Mouse (Mus musculus) lung, postnatal 0 days (tissue): ENCODE results near the gene Erv3. TPM values are rescaled to one million over a fixed set of nuclear protein-coding genes. Genes with fewer than 3 reads are reported as not detected.
A peak's percentile ranks its signal among the peaks of the same experiment; 100 is the strongest.

Source experiments
- ATAC-seq: fragments of 200-750 bp; cut with Nextera tagmentation; 2 replicates; pipeline ENCODE4 v1.8.0; 2017; ENCODE audit warnings: moderate library complexity
- DNase-seq: peaks from one replicate; pipeline ENCODE4 v3.0.0-alpha.2; 2016; ENCODE audit warnings: low spot score
- H3K27ac ChIP-seq: fragments of 300-500 bp; sonication (generic); 2 replicates; pipeline ENCODE4 v1.5.1; 2014; ENCODE audit warnings: antibody characterized with exemption, mild to moderate bottlenecking, low read length, mixed read lengths
- H3K27me3 ChIP-seq: fragments of 300-500 bp; sonication (generic); replicated peaks from 2 replicates; pipeline ENCODE4 v1.6.1; 2014; ENCODE audit warnings: low read length, mixed read lengths; ENCODE audit not compliant: insufficient read depth
- H3K36me3 ChIP-seq: fragments of 300-500 bp; sonication (generic); 2 replicates; pipeline ENCODE4 v1.6.1; 2014; ENCODE audit warnings: low read length, mixed read lengths; ENCODE audit not compliant: insufficient read depth
- H3K4me1 ChIP-seq: fragments of 300-500 bp; sonication (generic); 2 replicates; pipeline ENCODE4 v1.6.1; 2014; ENCODE audit warnings: antibody characterized with exemption, low read depth, low read length, mixed read lengths; ENCODE audit not compliant: insufficient read depth
- H3K4me2 ChIP-seq: fragments of 300-500 bp; sonication (generic); replicated peaks from 2 replicates; pipeline ENCODE4 v1.6.1; 2014; ENCODE audit warnings: low read depth, mild to moderate bottlenecking, low read length, moderate library complexity, mixed read lengths
- H3K4me3 ChIP-seq: fragments of 300-500 bp; sonication (generic); 2 replicates; pipeline ENCODE4 v1.5.1; 2014; ENCODE audit warnings: low read depth, low read length
- H3K9ac ChIP-seq: fragments of 300-500 bp; sonication (generic); replicated peaks from 2 replicates; pipeline ENCODE4 v1.6.1; 2014; ENCODE audit warnings: low read depth, mild to moderate bottlenecking
- H3K9me3 ChIP-seq: fragments of 300-500 bp; sonication (generic); 2 replicates; pipeline ENCODE4 v1.6.1; 2016; ENCODE audit warnings: low read length, mixed read lengths
- CTCF ChIP-seq: IDR thresholded peaks from 2 replicates; pipeline ENCODE4 v1.5.1; 2016; ENCODE audit warnings: antibody characterized with exemption, mild to moderate bottlenecking
- EP300 ChIP-seq: IDR thresholded peaks from 2 replicates; pipeline ENCODE4 v1.6.1; 2016; ENCODE audit warnings: antibody characterized with exemption, mild to moderate bottlenecking, control low read depth
- WGBS: fragments of 180-500 bp; shearing (Covaris S2); extraction: QIAGEN DNeasy Blood & Tissue Kit; methylation state at CpG from one replicate; pipeline ENCODE4 v1.1.7; 2014; 5-methylcytosine and 5-hydroxymethylcytosine counted together
- polyA plus RNA-seq: library from polyadenylated mRNA; unstranded; fragments of >200 nt; fragmentation: Nextera tagmentation; extraction: Ambion mirVana; gene quantifications from 2 replicates; pipeline ENCODE4 v1.2.1, GENCODE M21; 2015

The Erv3 gene
- polyA plus RNA-seq, 1 experiment from 2014 or later = not detected

DNA sequence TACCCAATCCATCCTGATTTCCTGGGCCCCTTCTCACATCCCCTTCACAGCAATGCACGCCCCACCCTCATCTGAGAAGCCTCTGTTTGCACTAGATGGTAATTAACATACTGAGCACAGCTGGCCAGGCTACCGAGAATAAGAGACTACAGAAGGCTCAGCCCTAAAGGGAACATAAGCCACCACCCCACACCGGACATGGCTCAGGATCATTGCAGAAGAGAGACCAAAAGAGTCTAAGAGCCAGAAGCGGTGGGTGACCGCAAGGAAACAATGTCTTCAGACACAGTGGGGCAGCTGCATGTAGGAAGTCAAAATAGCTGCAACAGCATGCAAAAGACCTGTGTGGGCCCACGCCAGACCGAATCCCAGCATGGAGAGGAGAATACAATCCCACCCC, 50.7 kb downstream of the Erv3 start:
- Histone ChIP-seq H3K27ac (no peak overlapping the region), H3K4me2 (no peak overlapping the region), H3K9me3 (no peaks in the 10 kb centered on the region), H3K4me1 (no peaks in the 10 kb centered on the region), H3K9ac (no peak overlapping the region), H3K36me3 (no peaks in the 10 kb centered on the region), H3K4me3 (no peak overlapping the region), H3K27me3 (no peaks in the 10 kb centered on the region)
- WGBS = 47% methylated on average over 7 of the region's 7 CpGs
- DNase-seq = no peak
- TF ChIP-seq EP300 (no peak), CTCF (no peak)
- ATAC-seq = no peak

DNA sequence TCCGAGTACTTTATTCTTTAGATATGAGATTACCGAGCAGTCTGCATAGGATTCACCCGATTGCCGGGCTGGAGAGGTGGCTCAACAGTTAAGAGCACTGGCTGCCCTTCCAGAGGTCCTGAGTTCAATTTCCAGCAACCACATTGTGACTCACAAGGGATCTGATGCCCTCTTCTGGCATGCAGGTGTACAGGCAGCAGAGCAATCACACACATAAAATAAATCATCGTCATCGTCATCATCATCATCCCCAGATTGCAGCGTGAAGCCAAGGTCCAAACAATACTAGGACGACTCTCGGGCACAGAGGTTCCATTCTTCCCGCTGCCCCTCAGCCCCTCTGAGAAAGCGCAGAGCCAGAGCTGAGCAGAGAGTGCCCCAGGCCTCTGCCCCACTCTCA, 51.9 kb downstream of the Erv3 start:
- H3K4me1 ChIP-seq = no peaks in the 10 kb centered on the region

DNA sequence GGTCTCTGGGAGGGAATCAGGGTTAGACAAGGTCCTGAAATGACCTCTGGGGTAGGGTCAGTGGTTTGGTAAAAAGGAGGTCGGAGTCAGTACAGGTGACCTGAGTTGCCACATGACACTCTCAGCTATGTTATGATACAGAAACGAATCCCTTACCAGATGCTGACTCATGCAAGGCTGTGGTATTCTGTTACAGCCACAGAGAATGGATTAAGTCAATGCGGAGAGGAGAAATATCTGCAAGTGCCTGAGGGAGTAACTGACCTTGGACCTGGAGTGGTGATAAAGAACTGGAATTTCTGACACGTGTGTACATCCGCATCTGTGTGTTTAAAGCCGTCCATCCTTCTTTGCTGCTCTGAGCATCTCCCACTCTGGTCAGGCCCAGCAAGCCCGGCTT, 52.7 kb downstream of the Erv3 start:
- WGBS = 55% methylated on average over 7 of the region's 7 CpGs

More for the DNA sequence above, 51.9 kb downstream of the Erv3 start:
- no peaks in the 10 kb centered on the region for H3K36me3 ChIP-seq
- no peak overlapping the region for H3K4me2 ChIP-seq
- H3K9me3 ChIP-seq = no peaks in the 10 kb centered on the region
- WGBS = 65% methylated on average over 11 of the region's 11 CpGs
- H3K27me3 ChIP-seq = no peaks in the 10 kb centered on the region
- no peak for DNase-seq
- ATAC-seq = no peak
- no peak for TF ChIP-seq EP300
- peak; percentile 47 for TF ChIP-seq CTCF
- no peak overlapping the region for H3K4me3 ChIP-seq
- no peak overlapping the region for H3K9ac ChIP-seq
- no peak overlapping the region for H3K27ac ChIP-seq

DNA sequence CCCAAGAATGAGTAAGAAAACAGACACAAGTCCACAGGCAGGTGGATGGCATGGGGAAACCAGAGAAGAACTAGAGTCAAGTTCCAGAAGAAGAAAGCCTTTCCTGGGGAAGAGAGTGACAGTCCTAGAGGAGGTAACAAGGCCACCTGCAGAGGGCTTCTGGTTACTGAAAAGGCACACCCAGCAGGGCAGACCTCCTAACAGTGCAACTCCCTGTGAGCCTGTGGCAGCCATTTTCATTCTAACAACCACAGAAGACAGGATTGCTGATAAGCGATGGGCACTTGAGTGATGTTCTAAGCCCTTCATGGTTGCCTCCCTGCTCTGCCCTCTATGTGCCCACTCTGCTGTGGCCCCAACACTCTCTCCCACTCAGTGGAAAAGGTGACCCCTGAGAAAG, 54.2 kb downstream of the Erv3 start:
- Histone ChIP-seq H3K4me3 (no peak overlapping the region), H3K27me3 (no peaks in the 10 kb centered on the region), H3K9me3 (no peaks in the 10 kb centered on the region), H3K9ac (no peak overlapping the region), H3K4me2 (no peak overlapping the region), H3K4me1 (no peaks in the 10 kb centered on the region), H3K36me3 (no peaks in the 10 kb centered on the region), H3K27ac (no peak overlapping the region)
- no peak for TF ChIP-seq EP300
- TF ChIP-seq CTCF = no peak
- no peak for DNase-seq
- 80% methylated on average over 1 of the region's 1 CpGs for WGBS
- ATAC-seq = no peak

More for the DNA sequence above, 52.7 kb downstream of the Erv3 start:
- Histone ChIP-seq H3K9me3 (no peaks in the 10 kb centered on the region), H3K4me1 (no peaks in the 10 kb centered on the region), H3K4me3 (no peak overlapping the region), H3K27ac (no peak overlapping the region), H3K9ac (no peak overlapping the region), H3K27me3 (no peaks in the 10 kb centered on the region), H3K36me3 (no peaks in the 10 kb centered on the region), H3K4me2 (no peak overlapping the region)
- DNase-seq (no peak), ATAC-seq (no peak)
- TF ChIP-seq CTCF = no peak
- TF ChIP-seq EP300 = no peak

DNA sequence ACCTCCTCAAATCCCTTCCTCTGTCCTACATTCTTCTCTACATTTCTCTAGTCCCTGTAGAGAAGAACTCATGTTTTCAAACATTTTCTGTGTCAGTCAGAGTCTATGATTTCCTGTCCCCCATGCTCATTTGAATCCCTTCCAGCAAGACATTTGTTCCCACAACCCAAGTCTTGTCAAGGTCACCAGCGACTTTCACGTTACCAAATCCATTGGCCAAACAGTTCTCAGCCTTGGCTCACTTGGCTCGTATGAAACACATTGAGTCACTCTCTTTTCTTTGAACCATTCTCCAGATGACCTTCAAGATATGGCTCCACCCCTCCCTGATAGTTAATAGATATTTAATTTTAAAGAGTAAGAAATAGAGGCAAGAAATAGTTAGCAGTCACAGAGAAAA, 55.7 kb downstream of the Erv3 start:
- H3K9ac ChIP-seq = no peak overlapping the region
- DNase-seq (no peak), ATAC-seq (no peak)
- H3K27me3 ChIP-seq = no peaks in the 10 kb centered on the region
- no peak overlapping the region for H3K4me2 ChIP-seq
- no peak overlapping the region for H3K27ac ChIP-seq
- no peak overlapping the region for H3K4me3 ChIP-seq
- WGBS = 50% methylated on average over 3 of the region's 3 CpGs
- H3K36me3 ChIP-seq = no peaks in the 10 kb centered on the region
- no peak for TF ChIP-seq CTCF
- no peak for TF ChIP-seq EP300
- no peaks in the 10 kb centered on the region for H3K9me3 ChIP-seq
- no peaks in the 10 kb centered on the region for H3K4me1 ChIP-seq

Other genes starting within 250 kb of the Erv3 start
- 135 and 142 TPM in 2 replicates for gene Prnp, start 50.2 kb upstream of the Erv3 start, polyA plus RNA-seq
- not detected in 2 replicates for gene Prn, start 50.2 kb upstream of the Erv3 start, polyA plus RNA-seq
- gene Prnd, start 91.1 kb upstream of the Erv3 start, polyA plus RNA-seq = 3.5 and 6.0 TPM in 2 replicates
- 10.0 and 15.2 TPM in 2 replicates for gene Rassf2, start 170.5 kb upstream of the Erv3 start, polyA plus RNA-seq